Mouse (Mus musculus): ENCODE measurements at regions not wholly inside any gene's neighbourhood (a gene's known extent, or its start where the extent isn't known, plus 50 kb on each side); places are given as distances from the start of the nearest gene placed in this dataset.

DNA sequence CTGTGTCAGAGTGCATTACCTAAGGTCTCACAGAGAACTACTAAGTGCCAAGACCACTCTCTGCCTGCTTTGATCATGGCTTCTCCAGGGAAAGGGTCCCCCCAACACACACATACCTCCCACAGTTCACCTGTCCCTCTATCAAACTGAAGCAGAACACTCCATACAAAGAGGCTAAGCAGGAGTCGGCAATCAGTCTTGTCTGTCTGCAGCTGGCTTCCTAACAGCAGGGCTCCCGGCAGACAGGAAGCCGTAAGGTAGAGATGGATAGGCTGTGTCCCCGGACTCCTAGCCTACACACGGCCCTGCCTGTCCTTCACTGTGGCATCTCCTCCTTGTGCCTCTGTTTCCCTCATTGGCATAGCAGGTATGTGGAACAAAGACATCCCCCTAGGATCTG lies 192.2 kb downstream of the Bcl11b start:
- Histone ChIP-seq H3K36me3 (ENCODE audit: insufficient read depth, low read length) (no peaks in the 10 kb centered on the region), H3K9me3 (ENCODE audit: low read length) (no peaks in the 10 kb centered on the region), H3K27ac (ENCODE audit: low read depth, low read length) (no peak overlapping the region), H3K4me1 (ENCODE audit: insufficient read depth, low read length) (no peaks in the 10 kb centered on the region), H3K4me3 (ENCODE audit: low read depth, low read length) (no peak overlapping the region), H3K9ac (replicated peaks; ENCODE audit: low read length, poor library complexity, severe bottlenecking) (no peak overlapping the region), H3K4me2 (ENCODE audit: low read depth, low read length, poor library complexity, severe bottlenecking) (no peak overlapping the region), H3K27me3 (ENCODE audit: insufficient read depth, low read length) (no peaks in the 10 kb centered on the region)
- ATAC-seq (ENCODE audit: low FRiP score) (no peak), DNase-seq (ENCODE audit: low spot score) (no peak)
- no peak for TF ChIP-seq CTCF (IDR thresholded peaks at IDR 0.05)
- 67% methylated on average over 5 of the region's 5 CpGs for WGBS

DNA sequence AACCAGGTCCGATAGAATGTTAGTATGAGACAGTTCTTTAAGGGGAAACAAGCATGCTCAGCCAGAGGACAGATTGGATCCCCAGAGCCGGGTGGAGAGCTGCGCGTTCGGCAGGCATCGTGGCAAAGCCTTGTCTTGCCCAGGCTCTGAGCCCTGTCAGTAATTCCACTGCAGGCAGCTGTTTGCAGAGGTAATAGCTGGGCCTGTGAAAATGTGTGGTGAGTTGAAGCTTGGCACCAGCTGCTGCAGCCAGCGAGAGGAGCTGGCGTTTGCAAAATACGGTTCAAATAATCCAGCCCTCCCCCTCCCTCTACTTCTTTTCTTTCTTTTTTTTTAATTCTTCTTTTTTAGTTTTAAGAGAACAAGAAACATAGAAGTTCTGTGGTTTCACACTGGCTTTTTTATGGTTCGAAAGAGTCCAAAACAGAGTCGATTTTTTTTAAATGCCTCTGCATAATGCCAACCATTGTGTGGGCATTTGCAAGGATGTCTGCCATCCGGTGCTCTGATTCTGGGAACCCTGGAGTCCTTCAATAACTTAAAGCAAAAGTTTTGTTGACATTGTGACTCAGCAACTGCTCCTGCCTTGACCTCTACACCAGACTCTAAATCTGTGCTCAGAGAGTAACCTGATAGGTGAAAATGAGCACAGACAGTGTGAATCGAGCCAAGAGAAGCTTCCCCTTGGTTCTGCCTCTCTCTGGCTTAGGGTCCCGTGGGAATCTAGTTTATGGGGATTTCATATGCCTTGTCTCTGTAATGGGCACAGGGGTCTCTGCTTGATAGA lies 190.7 kb downstream of the Bcl11b start:
- DNase-seq (ENCODE audit: low spot score) (peak; percentile 7), ATAC-seq (ENCODE audit: low FRiP score) (no peak)
- Histone ChIP-seq H3K27me3 (ENCODE audit: insufficient read depth, low read length) (no peaks in the 10 kb centered on the region), H3K4me3 (ENCODE audit: low read depth, low read length) (no peak overlapping the region), H3K27ac (ENCODE audit: low read depth, low read length) (no peak overlapping the region), H3K9ac (replicated peaks; ENCODE audit: low read length, poor library complexity, severe bottlenecking) (no peak overlapping the region), H3K9me3 (ENCODE audit: low read length) (no peaks in the 10 kb centered on the region), H3K4me2 (ENCODE audit: low read depth, low read length, poor library complexity, severe bottlenecking) (no peak overlapping the region), H3K4me1 (ENCODE audit: insufficient read depth, low read length) (no peaks in the 10 kb centered on the region), H3K36me3 (ENCODE audit: insufficient read depth, low read length) (no peaks in the 10 kb centered on the region)
- 63% methylated on average over 14 of the region's 14 CpGs for WGBS
- TF ChIP-seq CTCF (IDR thresholded peaks at IDR 0.05): no peak

DNA sequence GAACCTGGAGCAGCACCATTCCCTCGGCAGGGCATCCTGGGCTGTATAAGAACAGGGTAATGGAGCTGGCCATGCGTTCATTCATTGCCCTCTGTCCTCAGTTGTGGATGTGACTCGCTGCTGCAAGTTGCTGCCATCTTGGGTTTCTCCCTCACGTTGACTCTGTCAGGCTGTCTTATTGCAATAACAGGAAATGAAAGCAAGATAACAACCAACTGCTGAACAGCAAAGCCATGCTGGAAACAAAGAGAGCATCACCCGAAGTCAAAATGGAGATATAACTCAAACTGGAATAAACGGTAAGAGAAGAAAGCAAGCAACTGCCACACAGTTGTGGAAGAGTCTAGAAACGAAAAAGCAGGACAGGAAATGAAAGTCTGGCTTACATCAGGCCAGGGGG lies 188.5 kb downstream of the Bcl11b start:
- no peaks in the 10 kb centered on the region for H3K27me3 ChIP-seq (ENCODE audit: insufficient read depth, low read length)
- DNase-seq (ENCODE audit: low spot score) (no peak), ATAC-seq (ENCODE audit: low FRiP score) (no peak)
- H3K9me3 ChIP-seq (ENCODE audit: low read length): 0 out of 2 replicates have a peak, but pooled peaks cover 3% of the 10 kb centered on the region
- no peak overlapping the region for H3K4me3 ChIP-seq (ENCODE audit: low read depth, low read length)
- no peaks in the 10 kb centered on the region for H3K36me3 ChIP-seq (ENCODE audit: insufficient read depth, low read length)
- H3K9ac ChIP-seq (replicated peaks; ENCODE audit: low read length, poor library complexity, severe bottlenecking): no peak overlapping the region
- no peak overlapping the region for H3K27ac ChIP-seq (ENCODE audit: low read depth, low read length)
- H3K4me2 ChIP-seq (ENCODE audit: low read depth, low read length, poor library complexity, severe bottlenecking): no peak overlapping the region
- no peak for TF ChIP-seq CTCF (IDR thresholded peaks at IDR 0.05)
- 82% methylated on average over 7 of the region's 7 CpGs for WGBS
- H3K4me1 ChIP-seq (ENCODE audit: insufficient read depth, low read length): no peaks in the 10 kb centered on the region

DNA sequence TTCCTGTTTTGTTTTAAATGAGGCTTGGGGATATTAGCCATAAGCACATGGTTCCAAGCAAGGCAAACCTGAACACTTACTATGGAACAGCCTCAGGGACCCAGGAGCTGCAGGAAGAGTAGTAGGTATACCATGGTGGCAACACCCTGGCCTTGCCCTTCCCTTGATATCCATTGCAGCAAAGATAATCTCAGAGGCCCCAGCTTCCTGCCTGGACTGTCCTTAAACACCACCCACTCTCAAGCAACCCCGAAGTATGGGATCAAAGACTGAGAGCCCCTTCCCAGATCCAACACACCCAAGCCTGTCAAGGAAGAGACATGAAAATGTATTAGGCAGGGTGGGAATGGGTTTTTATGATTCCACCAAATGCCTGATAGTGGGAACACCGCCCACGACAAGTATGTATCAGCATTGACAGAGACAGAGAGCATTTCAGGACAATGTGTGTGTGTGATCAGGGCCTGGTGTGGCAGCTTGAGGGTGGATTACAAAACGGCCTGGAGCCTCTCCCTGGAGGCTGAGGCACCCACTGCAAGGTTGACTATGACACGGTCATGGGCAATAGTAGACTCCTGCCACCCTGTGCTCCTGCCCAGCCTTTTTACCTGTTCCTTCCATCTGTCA lies 179.5 kb downstream of the Bcl11b start:
- Histone ChIP-seq H3K36me3 (ENCODE audit: insufficient read depth, low read length) (no peaks in the 10 kb centered on the region), H3K4me1 (ENCODE audit: insufficient read depth, low read length) (no peaks in the 10 kb centered on the region), H3K4me2 (ENCODE audit: low read depth, low read length, poor library complexity, severe bottlenecking) (no peak overlapping the region), H3K9me3 (ENCODE audit: low read length) (no peaks in the 10 kb centered on the region), H3K9ac (replicated peaks; ENCODE audit: low read length, poor library complexity, severe bottlenecking) (no peak overlapping the region), H3K27ac (ENCODE audit: low read depth, low read length) (no peak overlapping the region), H3K27me3 (ENCODE audit: insufficient read depth, low read length) (no peaks in the 10 kb centered on the region), H3K4me3 (ENCODE audit: low read depth, low read length) (no peak overlapping the region)
- DNase-seq (ENCODE audit: low spot score) (no peak), ATAC-seq (ENCODE audit: low FRiP score) (no peak)
- 87% methylated on average over 5 of the region's 5 CpGs for WGBS
- no peak for TF ChIP-seq CTCF (IDR thresholded peaks at IDR 0.05)

DNA sequence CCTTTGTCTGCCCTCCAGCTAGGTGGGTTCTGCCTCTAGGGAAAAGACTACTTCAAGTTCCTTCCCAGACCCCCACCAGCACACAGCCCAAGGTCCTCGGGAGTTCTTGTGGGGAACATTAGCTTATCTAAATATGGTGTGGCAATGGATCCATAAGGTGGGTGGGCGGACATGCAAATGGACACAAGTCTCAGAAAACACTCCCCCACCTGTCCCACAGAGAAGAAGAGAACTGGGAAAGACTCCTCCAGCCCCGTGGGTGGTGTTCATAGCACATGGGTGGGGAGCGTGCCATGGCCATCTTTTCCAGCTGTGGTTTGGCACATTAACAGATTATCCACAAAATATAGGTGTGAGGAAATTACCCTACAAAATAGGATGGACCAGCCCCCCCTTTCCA lies 177.5 kb downstream of the Bcl11b start:
- Histone ChIP-seq H3K9me3 (ENCODE audit: low read length) (no peaks in the 10 kb centered on the region), H3K27me3 (ENCODE audit: insufficient read depth, low read length) (no peaks in the 10 kb centered on the region), H3K4me1 (ENCODE audit: insufficient read depth, low read length) (no peaks in the 10 kb centered on the region), H3K4me2 (ENCODE audit: low read depth, low read length, poor library complexity, severe bottlenecking) (no peak overlapping the region), H3K9ac (replicated peaks; ENCODE audit: low read length, poor library complexity, severe bottlenecking) (no peak overlapping the region), H3K4me3 (ENCODE audit: low read depth, low read length) (no peak overlapping the region), H3K36me3 (ENCODE audit: insufficient read depth, low read length) (no peaks in the 10 kb centered on the region), H3K27ac (ENCODE audit: low read depth, low read length) (no peak overlapping the region)
- DNase-seq (ENCODE audit: low spot score) (no peak), ATAC-seq (ENCODE audit: low FRiP score) (no peak)
- whole genome bisulfite sequencing: 89% methylated on average over 4 of the region's 4 CpGs
- TF ChIP-seq CTCF (IDR thresholded peaks at IDR 0.05): no peak

DNA sequence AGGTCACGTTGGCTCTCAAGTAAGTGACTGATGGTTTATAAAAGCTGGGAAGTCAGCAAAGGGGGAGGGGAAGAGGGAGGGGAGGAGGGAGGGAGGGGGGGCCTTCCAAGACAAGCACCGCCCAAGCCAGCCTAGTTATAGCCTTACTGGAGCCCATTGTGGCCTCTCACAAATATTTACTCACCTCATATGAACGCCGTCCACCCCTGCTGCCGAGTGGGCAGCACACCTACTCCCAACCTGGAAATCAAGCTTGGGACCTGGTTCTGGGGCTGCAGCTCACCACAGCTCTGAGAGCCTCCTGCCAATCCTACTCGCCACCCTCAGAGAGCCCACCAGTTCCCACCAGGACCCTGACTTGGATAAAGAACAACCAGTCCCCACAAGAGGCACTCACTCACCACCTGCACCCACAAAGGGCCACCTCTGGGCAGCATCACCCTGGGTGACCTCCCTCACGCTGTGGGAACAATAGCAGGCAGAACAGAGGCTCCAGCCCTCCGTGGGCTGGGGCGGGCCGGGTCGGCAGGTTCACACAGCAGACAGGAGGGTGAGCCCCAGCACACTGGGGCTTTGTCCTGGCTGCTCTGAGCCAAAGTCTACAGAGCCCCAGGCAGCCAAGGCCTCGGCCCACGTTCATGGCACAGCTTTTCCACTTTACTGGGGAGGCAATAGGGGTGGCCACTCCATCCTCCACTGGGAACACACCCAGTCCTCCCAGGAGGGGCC lies 171.8 kb downstream of the Bcl11b start:
- Histone ChIP-seq H3K4me2 (ENCODE audit: low read depth, low read length, poor library complexity, severe bottlenecking) (no peak overlapping the region), H3K27ac (ENCODE audit: low read depth, low read length) (no peak overlapping the region), H3K4me3 (ENCODE audit: low read depth, low read length) (no peak overlapping the region), H3K9me3 (ENCODE audit: low read length) (no peaks in the 10 kb centered on the region), H3K36me3 (ENCODE audit: insufficient read depth, low read length) (no peaks in the 10 kb centered on the region), H3K9ac (replicated peaks; ENCODE audit: low read length, poor library complexity, severe bottlenecking) (no peak overlapping the region), H3K4me1 (ENCODE audit: insufficient read depth, low read length) (no peaks in the 10 kb centered on the region), H3K27me3 (ENCODE audit: insufficient read depth, low read length) (no peaks in the 10 kb centered on the region)
- no peak for TF ChIP-seq CTCF (IDR thresholded peaks at IDR 0.05)
- ATAC-seq (ENCODE audit: low FRiP score) (no peak), DNase-seq (ENCODE audit: low spot score) (no peak)
- WGBS: 45% methylated on average over 13 of the region's 13 CpGs

All from midbrain, postnatal 0 days (tissue).